Mouse (Mus musculus) urinary bladder, postnatal 10 days (tissue): ENCODE data around the gene Ccr7.

Experiments
- DNase-seq: peaks from one replicate; pipeline ENCODE4 v3.0.0; 2022; ENCODE audit warnings: low spot score

Ccr7 gene

GRCm38 (mm10) chr11:99115940-99116339 is 38.9 kb downstream of the Ccr7 start:
- DNase-seq: no peak

GRCm38 (mm10) chr11:99113111-99113510 is 41.8 kb downstream of the Ccr7 start:
- DNase-seq: no peak

- DNase-seq: no peak
These were observed 42.2 kb downstream of the Ccr7 start for GRCm38 (mm10) chr11:99112700-99113099.

- no peak for DNase-seq
These were observed 43.2 kb downstream of the Ccr7 start for GRCm38 (mm10) chr11:99111631-99112030.

GRCm38 (mm10) chr11:99111155-99111554 is 43.7 kb downstream of the Ccr7 start:
- DNase-seq: no peak

- no peak for DNase-seq
These were observed 44.3 kb downstream of the Ccr7 start for GRCm38 (mm10) chr11:99110370-99111110.

- no peak for DNase-seq
These were observed 46.6 kb downstream of the Ccr7 start for GRCm38 (mm10) chr11:99108296-99108695.

- no peak for DNase-seq
These were observed 48.7 kb downstream of the Ccr7 start for GRCm38 (mm10) chr11:99105981-99106726.

GRCm38 (mm10) chr11:99104609-99105410 is 50.1 kb downstream of the Ccr7 start:
- no peak for DNase-seq

GRCm38 (mm10) chr11:99102575-99103270 is 52.2 kb downstream of the Ccr7 start:
- DNase-seq: no peak

- DNase-seq: no peak
These were observed 53.2 kb downstream of the Ccr7 start for GRCm38 (mm10) chr11:99101693-99102092.

- no peak for DNase-seq
These were observed 54.7 kb downstream of the Ccr7 start for GRCm38 (mm10) chr11:99100215-99100614.

- no peak for DNase-seq
These were observed 55.4 kb downstream of the Ccr7 start for GRCm38 (mm10) chr11:99099516-99099915.

GRCm38 (mm10) chr11:99098924-99099323 is 56.0 kb downstream of the Ccr7 start:
- no peak for DNase-seq

- DNase-seq: no peak
These were observed 57.7 kb downstream of the Ccr7 start for GRCm38 (mm10) chr11:99096996-99097774.

GRCm38 (mm10) chr11:99096417-99096816 is 58.5 kb downstream of the Ccr7 start:
- no peak for DNase-seq

GRCm38 (mm10) chr11:99095759-99096158 is 59.1 kb downstream of the Ccr7 start:
- no peak for DNase-seq

GRCm38 (mm10) chr11:99094911-99095676 is 59.8 kb downstream of the Ccr7 start:
- DNase-seq: no peak
